ENCODE assay signal across 9 mouse cellular contexts in genomic region chr9:87973531-87973930, GRCm38 (mm10).
DNase-seq lines count a peak whose midpoint lies in the region; ATAC-seq and TF ChIP-seq lines count a peak whose summit lies in the region.
"Had no signal": no experiment of that assay in that cellular context is flagged by ENCODE, and none has a peak within 500 bp of the region (broad histone marks: within the 10 kb centered on the region; RNA-seq: fewer than 3 reads in every experiment).

No protein-coding gene starts in this region.

- WGBS in heart, postnatal 0 days: 40% methylated on average over 6 of the region's 6 CpGs
- 33% methylated on average over 6 of the region's 6 CpGs for WGBS in heart, embryonic 12.5 days
- 39% methylated on average over 6 of the region's 6 CpGs for WGBS in neural tube, embryonic 15.5 days
- WGBS in stomach, postnatal 0 days: 44% methylated on average over 6 of the region's 6 CpGs

- no peak overlapping the region for H3K4me3 ChIP-seq in heart, postnatal 0 days (ENCODE audit: low read depth, low read length)
- no peak overlapping the region for H3K4me3 ChIP-seq in heart, embryonic 12.5 days
- no peak overlapping the region for H3K4me3 ChIP-seq in neural tube, embryonic 15.5 days (replicated peaks)
- H3K4me3 ChIP-seq in stomach, postnatal 0 days (ENCODE audit: low read depth, low read length): no peak overlapping the region
- H3K4me3 ChIP-seq: limb, embryonic 15.5 days had no signal

- H3K9ac ChIP-seq in heart, postnatal 0 days (replicated peaks; ENCODE audit: low read depth, low read length): no peak overlapping the region
- H3K9ac ChIP-seq in heart, embryonic 12.5 days: no peak overlapping the region
- H3K9ac ChIP-seq in neural tube, embryonic 15.5 days (replicated peaks): no peak overlapping the region
- no peak overlapping the region for H3K9ac ChIP-seq in stomach, postnatal 0 days (ENCODE audit: low read length)
- H3K9ac ChIP-seq: limb, embryonic 15.5 days had no signal

- H3K36me3 ChIP-seq in heart, postnatal 0 days (replicated peaks; ENCODE audit: control insufficient read depth, insufficient read depth, low read length): no peaks in the 10 kb centered on the region
- H3K36me3 ChIP-seq in heart, embryonic 12.5 days: no peaks in the 10 kb centered on the region
- H3K36me3 ChIP-seq in neural tube, embryonic 15.5 days: no peaks in the 10 kb centered on the region
- no peaks in the 10 kb centered on the region for H3K36me3 ChIP-seq in stomach, postnatal 0 days (ENCODE audit: control insufficient read depth, insufficient read depth, low read length)
- H3K36me3 ChIP-seq: limb, embryonic 15.5 days had no signal

- no peak overlapping the region for H3K27ac ChIP-seq in heart, postnatal 0 days (ENCODE audit: low read depth)
- H3K27ac ChIP-seq in heart, embryonic 12.5 days (ENCODE audit: poor library complexity, severe bottlenecking): no peak overlapping the region
- no peak overlapping the region for H3K27ac ChIP-seq in neural tube, embryonic 15.5 days (replicated peaks)
- H3K27ac ChIP-seq in stomach, postnatal 0 days (replicated peaks): no peak overlapping the region
- H3K27ac ChIP-seq: limb, embryonic 15.5 days had no signal

- TF ChIP-seq CTCF in heart, postnatal 0 days (IDR thresholded peaks at IDR 0.05; ENCODE audit: low read depth): peak; percentile 51
- peak; percentile 60 for TF ChIP-seq CTCF in stomach, postnatal 0 days (IDR thresholded peaks at IDR 0.05; ENCODE audit: low read depth)

- no peak overlapping the region for H3K4me2 ChIP-seq in heart, postnatal 0 days (ENCODE audit: low read depth, low read length)
- H3K4me2 ChIP-seq in heart, embryonic 12.5 days: no peak overlapping the region
- no peak overlapping the region for H3K4me2 ChIP-seq in neural tube, embryonic 15.5 days
- H3K4me2 ChIP-seq in stomach, postnatal 0 days (replicated peaks; ENCODE audit: low read depth): no peak overlapping the region
- H3K4me2 ChIP-seq: limb, embryonic 15.5 days had no signal

- no peaks in the 10 kb centered on the region for H3K27me3 ChIP-seq in heart, postnatal 0 days (ENCODE audit: control insufficient read depth, insufficient read depth, low read length)
- no peaks in the 10 kb centered on the region for H3K27me3 ChIP-seq in heart, embryonic 12.5 days (replicated peaks)
- H3K27me3 ChIP-seq in neural tube, embryonic 15.5 days (replicated peaks): no peaks in the 10 kb centered on the region
- H3K27me3 ChIP-seq in stomach, postnatal 0 days (ENCODE audit: control insufficient read depth, insufficient read depth, low read length): no peaks in the 10 kb centered on the region
- H3K27me3 ChIP-seq: limb, embryonic 15.5 days had no signal

- no peaks in the 10 kb centered on the region for H3K4me1 ChIP-seq in heart, postnatal 0 days (ENCODE audit: control insufficient read depth, insufficient read depth)
- no peaks in the 10 kb centered on the region for H3K4me1 ChIP-seq in heart, embryonic 12.5 days (replicated peaks)
- no peaks in the 10 kb centered on the region for H3K4me1 ChIP-seq in neural tube, embryonic 15.5 days
- no peaks in the 10 kb centered on the region for H3K4me1 ChIP-seq in stomach, postnatal 0 days (replicated peaks; ENCODE audit: control insufficient read depth, insufficient read depth)
- H3K4me1 ChIP-seq: limb, embryonic 15.5 days had no signal

- H3K9me3 ChIP-seq in heart, postnatal 0 days (replicated peaks; ENCODE audit: control insufficient read depth, low read length): no peaks in the 10 kb centered on the region
- no peaks in the 10 kb centered on the region for H3K9me3 ChIP-seq in heart, embryonic 12.5 days (replicated peaks)
- no peaks in the 10 kb centered on the region for H3K9me3 ChIP-seq in neural tube, embryonic 15.5 days (replicated peaks)
- no peaks in the 10 kb centered on the region for H3K9me3 ChIP-seq in stomach, postnatal 0 days (ENCODE audit: control insufficient read depth, low read length)
- H3K9me3 ChIP-seq: limb, embryonic 15.5 days had no signal

- ATAC-seq in heart, postnatal 0 days (ENCODE audit: insufficient read depth, low read depth): no peak
- no peak for ATAC-seq in heart, embryonic 12.5 days (ENCODE audit: insufficient number of reproducible peaks, low FRiP score)
- no peak for ATAC-seq in neural tube, embryonic 15.5 days (ENCODE audit: low FRiP score)
- no peak for ATAC-seq in stomach, postnatal 0 days (ENCODE audit: low FRiP score, low TSS enrichment)

- DNase-seq in heart, postnatal 0 days (ENCODE audit: low spot score): no peak
- DNase-seq in neural tube, embryonic 10.5 days (ENCODE audit: extremely low spot score, low spot score): peak; percentile 32
- DNase-seq in embryo, embryonic 9.5 days (ENCODE audit: extremely low spot score): peak; percentile 47
- no peak for DNase-seq in stomach, postnatal 0 days (ENCODE audit: low spot score)
- DNase-seq in spleen, postnatal 10 days (ENCODE audit: low spot score in 2 of 2): no peak
- DNase-seq in urinary bladder, postnatal 10 days (ENCODE audit: low spot score): no peak

- TF ChIP-seq EP300 in heart, postnatal 0 days (IDR thresholded peaks at IDR 0.05; ENCODE audit: low read depth): no peak
- no peak for TF ChIP-seq EP300 in stomach, postnatal 0 days (optimal IDR thresholded peaks at IDR 0.05)

Comparison
In these comparisons a context has a peak if more than half of its experiments do, and no peak if none do; other contexts are left out.
1. DNase-seq: peak in neural tube, embryonic 10.5 days (single experiment) and embryo, embryonic 9.5 days (single experiment); none in heart, postnatal 0 days (single experiment), stomach, postnatal 0 days (single experiment), spleen, postnatal 10 days (0 of 2) and urinary bladder, postnatal 10 days (single experiment).